Mouse (Mus musculus) liver, adult 2 months (tissue): ENCODE results near the gene Rnf133.

Experiments used
- CTCF ChIP-seq: fragments of 200-500 bp; IDR thresholded peaks from 2 replicates; pipeline ENCODE4 v1.5.1; 2011; ENCODE audit warnings: low read depth, low read length, control low read depth
- POLR2A ChIP-seq: fragments of 200-500 bp; IDR thresholded peaks from 2 replicates; pipeline ENCODE4 v1.6.1; 2011; ENCODE audit warnings: low read length, control low read depth; ENCODE audit not compliant: insufficient read depth; ENCODE audit errors: extremely low read depth

GRCm38 (mm10) chr6:23634016-23634415 lies 16.1 kb downstream of the Rnf133 start:
- TF ChIP-seq CTCF (no peak), POLR2A (no peak)
